Mouse (Mus musculus) forebrain, embryonic 11.5 days (tissue): Measurements from ENCODE around the gene Palm3. TPM values are rescaled to one million over a fixed set of nuclear protein-coding genes. Genes with fewer than 3 reads are reported as not detected.

Experiments
- ATAC-seq: fragments of 200-750 bp; cut with Nextera tagmentation; replicated peaks from 2 replicates; pipeline ENCODE4 v1.8.0; 2017; ENCODE audit warnings: moderate TSS enrichment; ENCODE audit not compliant: low FRiP score
- DNase-seq: peaks from one replicate; pipeline ENCODE4 v3.0.0-alpha.2; 2017; ENCODE audit warnings: low spot score
- H3K27ac ChIP-seq: fragments of 300-500 bp; sonication (generic); 2 replicates; pipeline ENCODE4 v1.5.1; 2014; ENCODE audit warnings: low read depth, low read length
- H3K27me3 ChIP-seq: fragments of 300-500 bp; sonication (generic); 2 replicates; pipeline ENCODE4 v1.6.1; 2014; ENCODE audit warnings: mild to moderate bottlenecking, low read length, mixed read lengths; ENCODE audit not compliant: control insufficient read depth, insufficient read depth
- H3K36me3 ChIP-seq: fragments of 300-500 bp; sonication (generic); 2 replicates; pipeline ENCODE4 v1.6.1; 2014; ENCODE audit warnings: mild to moderate bottlenecking, low read length, moderate library complexity, mixed read lengths; ENCODE audit not compliant: control insufficient read depth, insufficient read depth
- H3K4me1 ChIP-seq: fragments of 300-500 bp; sonication (generic); replicated peaks from 2 replicates; pipeline ENCODE4 v1.6.1; 2014; ENCODE audit warnings: low read length, mixed read lengths; ENCODE audit not compliant: control insufficient read depth, insufficient read depth
- H3K4me2 ChIP-seq: fragments of 300-500 bp; sonication (generic); 2 replicates; pipeline ENCODE4 v1.6.1; 2014; ENCODE audit warnings: low read depth, mild to moderate bottlenecking, low read length, moderate library complexity, mixed read lengths; ENCODE audit not compliant: severe bottlenecking
- H3K4me3 ChIP-seq: fragments of 300-500 bp; sonication (generic); 2 replicates; pipeline ENCODE4 v1.5.1; 2014; ENCODE audit warnings: low read depth, low read length
- H3K9ac ChIP-seq: fragments of 300-500 bp; sonication (generic); 2 replicates; pipeline ENCODE4 v1.6.1; 2014; ENCODE audit warnings: low read length
- H3K9me3 ChIP-seq: fragments of 300-500 bp; sonication (generic); 2 replicates; pipeline ENCODE4 v1.6.1; 2016; ENCODE audit warnings: low read length, mixed read lengths; ENCODE audit not compliant: control insufficient read depth
- WGBS: fragments of 180-500 bp; shearing (Covaris S2); extraction: QIAGEN DNeasy Blood & Tissue Kit; methylation state at CpG from one replicate; pipeline ENCODE4 v1.1.7; 2014; 5-methylcytosine and 5-hydroxymethylcytosine counted together
- polyA plus RNA-seq: library from polyadenylated mRNA; unstranded; fragments of >200 nt; fragmentation: Nextera tagmentation; extraction: Ambion mirVana; gene quantifications from 2 replicates; pipeline ENCODE4 v1.2.1, GENCODE M21; 2014

Palm3 gene
- 2.5 and 4.4 TPM in 2 replicates for polyA plus RNA-seq

- Histone ChIP-seq H3K4me3 (no peak within 1 kb of the TSS), H3K36me3 (no peaks in the 10 kb centered on the region), H3K4me2 (0 out of 2 replicates have a peak within 1 kb of the TSS, but pooled peaks have one; percentile 9), H3K4me1 (0 out of 2 replicates have a peak, but pooled peaks cover 3% of the 10 kb centered on the region), H3K9me3 (no peaks in the 10 kb centered on the region), H3K27ac (no peak within 1 kb of the TSS), H3K27me3 (peaks cover 13% of the 10 kb centered on the region), H3K9ac (0 out of 2 replicates have a peak within 1 kb of the TSS, but pooled peaks have one; percentile 20)
- 13% methylated on average over 18 of the region's 18 CpGs for WGBS
- DNase-seq (peak; percentile 63), ATAC-seq (no peak)
Measured at GRCm38 (mm10) chr8:84021096-84021495, at the start of gene Palm3. Gene Palm3 (plus strand): TSS chr8:84021471.

- 76% methylated on average over 6 of the region's 6 CpGs for WGBS
- ATAC-seq = no peak
Measured at GRCm38 (mm10) chr8:83971661-83972060, 49.6 kb upstream of the Palm3 start.

GRCm38 (mm10) chr8:83972150-83973120 lies 48.8 kb upstream of the Palm3 start, which contains the start of gene Prkaca:
Gene Prkaca (plus strand): TSS chr8:83972993.
- Histone ChIP-seq H3K27ac (peak within 1 kb of the TSS; percentile 57; the same call in 1 of the 2 replicates), H3K4me3 (peak within 1 kb of the TSS; percentile 91), H3K4me2 (peak within 1 kb of the TSS; percentile 93), H3K27me3 (no peaks in the 10 kb centered on the region), H3K4me1 (peaks cover 10% of the 10 kb centered on the region; the same call in 1 of the 2 replicates), H3K9ac (peak within 1 kb of the TSS; percentile 84), H3K36me3 (peaks cover 2% of the 10 kb centered on the region; the same call in 1 of the 2 replicates), H3K9me3 (no peaks in the 10 kb centered on the region)
- ATAC-seq (peak; percentile 100), DNase-seq (peak; percentile 99)
- WGBS = under 1% methylated on average over 71 of the region's 94 CpGs

More at GRCm38 (mm10) chr8:83971661-83972060, 49.6 kb upstream of the Palm3 start:
- peaks cover 4% of the 10 kb centered on the region; the same call in 1 of the 2 replicates for H3K36me3 ChIP-seq
- H3K27ac ChIP-seq = no peak overlapping the region
- H3K27me3 ChIP-seq = no peaks in the 10 kb centered on the region
- peak overlapping the region; percentile 73 for H3K9ac ChIP-seq
- H3K4me1 ChIP-seq = peaks cover 8% of the 10 kb centered on the region; the same call in 1 of the 2 replicates
- no peak for DNase-seq
- H3K9me3 ChIP-seq = no peaks in the 10 kb centered on the region
- peak overlapping the region; percentile 91 for H3K4me3 ChIP-seq
- H3K4me2 ChIP-seq = peak overlapping the region; percentile 92

- DNase-seq (peak; percentile 77), ATAC-seq (no peak; the same call in 1 of the 2 replicates)
- WGBS = 4% methylated on average over 37 of the region's 37 CpGs
- Histone ChIP-seq H3K36me3 (no peaks in the 10 kb centered on the region; the same call in 1 of the 2 replicates), H3K9me3 (no peaks in the 10 kb centered on the region), H3K4me1 (peaks cover 12% of the 10 kb centered on the region; the same call in 1 of the 2 replicates), H3K27me3 (no peaks in the 10 kb centered on the region), H3K27ac (peak overlapping the region; percentile 57; the same call in 1 of the 2 replicates), H3K4me3 (peak overlapping the region; percentile 91), H3K4me2 (peak overlapping the region; percentile 93), H3K9ac (peak overlapping the region; percentile 84)
Measured at GRCm38 (mm10) chr8:83973161-83974031, 47.9 kb upstream of the Palm3 start.

- Histone ChIP-seq H3K27me3 (no peaks in the 10 kb centered on the region), H3K36me3 (no peaks in the 10 kb centered on the region; the same call in 1 of the 2 replicates), H3K4me1 (peaks cover 12% of the 10 kb centered on the region; the same call in 1 of the 2 replicates), H3K4me2 (no peak overlapping the region; the same call in 1 of the 2 replicates), H3K9ac (no peak overlapping the region), H3K4me3 (no peak overlapping the region), H3K27ac (no peak overlapping the region), H3K9me3 (no peaks in the 10 kb centered on the region)
- WGBS = 74% methylated on average over 4 of the region's 4 CpGs
- DNase-seq (no peak), ATAC-seq (no peak)
Measured at GRCm38 (mm10) chr8:83974521-83974920, 46.8 kb upstream of the Palm3 start.

- H3K27ac ChIP-seq = no peak overlapping the region
- peaks cover 12% of the 10 kb centered on the region; the same call in 1 of the 2 replicates for H3K4me1 ChIP-seq
- no peak overlapping the region for H3K9ac ChIP-seq
- no peak overlapping the region for H3K4me3 ChIP-seq
- H3K27me3 ChIP-seq = no peaks in the 10 kb centered on the region
- no peaks in the 10 kb centered on the region for H3K9me3 ChIP-seq
- ATAC-seq = no peak
- WGBS = 82% methylated on average over 4 of the region's 4 CpGs
- H3K4me2 ChIP-seq = no peak overlapping the region
- no peak for DNase-seq
- peaks cover 4% of the 10 kb centered on the region for H3K36me3 ChIP-seq
Measured at GRCm38 (mm10) chr8:83976101-83976630, 45.1 kb upstream of the Palm3 start.

- H3K9me3 ChIP-seq = no peaks in the 10 kb centered on the region
- no peak overlapping the region for H3K4me3 ChIP-seq
- no peaks in the 10 kb centered on the region for H3K27me3 ChIP-seq
- H3K9ac ChIP-seq = no peak overlapping the region
- 89% methylated on average over 5 of the region's 5 CpGs for WGBS
- H3K27ac ChIP-seq = no peak overlapping the region
- no peak overlapping the region for H3K4me2 ChIP-seq
- peaks cover 12% of the 10 kb centered on the region; the same call in 1 of the 2 replicates for H3K4me1 ChIP-seq
- DNase-seq (no peak), ATAC-seq (no peak)
- H3K36me3 ChIP-seq = peaks cover 10% of the 10 kb centered on the region
Measured at GRCm38 (mm10) chr8:83976779-83977350, 44.4 kb upstream of the Palm3 start.
